Mouse (Mus musculus) adrenal gland, postnatal 10 days (tissue): Measurements from ENCODE around the gene Pcnx2. TPM values are rescaled to one million over a fixed set of nuclear protein-coding genes. Genes with fewer than 3 reads are reported as not detected.

ENCODE experiments used
- DNase-seq: peaks from one replicate; pipeline ENCODE4 v3.0.0; 2021; ENCODE audit warnings: mixed read lengths
- long read RNA-seq, 2 experiments: library from polyadenylated mRNA; stranded (forward); transcript quantifications; one replicate each; pipeline ENCODE4 v2.0.0; 2021
- total RNA-seq, 2 experiments: library from RNA; stranded (reverse); gene quantifications; 2 replicates each; pipeline ENCODE4 v1.2.3; 2021

Gene Pcnx2
- total RNA-seq, result under 1 TPM; 0.45 to 0.97 TPM
- long read RNA-seq, experiment 1, partial matches to known transcripts, result 0 of 1 reads
- long read RNA-seq, experiment 1, other reads (novel, unspliced or antisense), result 1 of 1 reads
- long read RNA-seq, experiment 2, partial matches to known transcripts, result 0 of 1 reads
- long read RNA-seq, experiment 2, other reads (novel, unspliced or antisense), result 1 of 1 reads

GRCm38 (mm10) chr8:125897868-125898788 is at the start of gene Pcnx2:
Gene Pcnx2 (minus strand): TSS chr8:125898317.
- no peak for DNase-seq

- no peak for DNase-seq
Observed at GRCm38 (mm10) chr8:125944511-125944910, 46.4 kb upstream of the Pcnx2 start.

- peak; percentile 70 for DNase-seq
Observed at GRCm38 (mm10) chr8:125935649-125936048, 37.5 kb upstream of the Pcnx2 start.

GRCm38 (mm10) chr8:125931822-125932221 is 33.7 kb upstream of the Pcnx2 start:
- no peak for DNase-seq

- DNase-seq, result no peak
Observed at GRCm38 (mm10) chr8:125930276-125931046, 32.3 kb upstream of the Pcnx2 start.

GRCm38 (mm10) chr8:125926636-125927035 is 28.5 kb upstream of the Pcnx2 start:
- no peak for DNase-seq

GRCm38 (mm10) chr8:125922333-125922732 is 24.2 kb upstream of the Pcnx2 start:
- no peak for DNase-seq

GRCm38 (mm10) chr8:125920761-125921160 is 22.6 kb upstream of the Pcnx2 start:
- DNase-seq, result no peak

- no peak for DNase-seq
Observed at GRCm38 (mm10) chr8:125920281-125920680, 22.2 kb upstream of the Pcnx2 start.

- DNase-seq, result no peak
Observed at GRCm38 (mm10) chr8:125919560-125919959, 21.4 kb upstream of the Pcnx2 start.

- DNase-seq, result no peak
Observed at GRCm38 (mm10) chr8:125918719-125919118, 20.6 kb upstream of the Pcnx2 start.

- DNase-seq, result no peak
Observed at GRCm38 (mm10) chr8:125917013-125917412, 18.9 kb upstream of the Pcnx2 start.

GRCm38 (mm10) chr8:125914386-125914785 is 16.3 kb upstream of the Pcnx2 start:
- DNase-seq, result peak; percentile 16

GRCm38 (mm10) chr8:125913206-125913605 is 15.1 kb upstream of the Pcnx2 start:
- peak; percentile 62 for DNase-seq

- no peak for DNase-seq
Observed at GRCm38 (mm10) chr8:125911229-125911580, 13.1 kb upstream of the Pcnx2 start.

GRCm38 (mm10) chr8:125910365-125911228 is 12.5 kb upstream of the Pcnx2 start, which contains the start of gene Map3k21:
Gene Map3k21 (plus strand): TSS chr8:125910450.
- DNase-seq, result peak; percentile 42

- peak; percentile 71 for DNase-seq
Observed at GRCm38 (mm10) chr8:125909661-125910364, 11.7 kb upstream of the Pcnx2 start.

- DNase-seq, result no peak
Observed at GRCm38 (mm10) chr8:125907311-125907710, 9.2 kb upstream of the Pcnx2 start.

- DNase-seq, result no peak
Observed at GRCm38 (mm10) chr8:125905341-125905740, 7.2 kb upstream of the Pcnx2 start.

- no peak for DNase-seq
Observed at GRCm38 (mm10) chr8:125902521-125902920, 4.4 kb upstream of the Pcnx2 start.

- DNase-seq, result no peak
Observed at GRCm38 (mm10) chr8:125901167-125901566, 3.0 kb upstream of the Pcnx2 start.
